Mouse (Mus musculus) neural tube, embryonic 13.5 days (tissue): ENCODE data around the gene Fam133b. TPM values are rescaled to one million over a fixed set of nuclear protein-coding genes. Genes with fewer than 3 reads are reported as not detected.
"Not testable (repeated sequence)": the region's sequence is repeated elsewhere in the genome, so short reads cannot be mapped to it uniquely, and the experiment has no call there.

Experiments
- ATAC-seq: fragments of 200-750 bp; cut with Nextera tagmentation; 2 replicates; pipeline ENCODE4 v1.8.0; 2017; ENCODE audit warnings: low read depth, mild to moderate bottlenecking, moderate TSS enrichment, moderate library complexity
- H3K27ac ChIP-seq: fragments of 300-500 bp; sonication (generic); replicated peaks from 2 replicates; pipeline ENCODE4 v1.5.1; 2015; ENCODE audit warnings: moderate library complexity, mild to moderate bottlenecking, inconsistent platforms
- H3K27me3 ChIP-seq: fragments of 300-500 bp; sonication (generic); 2 replicates; pipeline ENCODE4 v1.6.1; 2015; ENCODE audit warnings: mild to moderate bottlenecking, inconsistent platforms
- H3K36me3 ChIP-seq: fragments of 300-500 bp; sonication (generic); 2 replicates; pipeline ENCODE4 v1.6.1; 2015; ENCODE audit warnings: mild to moderate bottlenecking, inconsistent platforms
- H3K4me1 ChIP-seq: fragments of 300-500 bp; sonication (generic); replicated peaks from 2 replicates; pipeline ENCODE4 v1.6.1; 2015; ENCODE audit warnings: inconsistent platforms
- H3K4me2 ChIP-seq: fragments of 300-500 bp; sonication (generic); 2 replicates; pipeline ENCODE4 v1.6.1; 2015; ENCODE audit warnings: inconsistent platforms, mild to moderate bottlenecking, moderate library complexity
- H3K4me3 ChIP-seq: fragments of 300-500 bp; sonication (generic); 2 replicates; pipeline ENCODE4 v1.5.1; 2015; ENCODE audit warnings: mild to moderate bottlenecking, inconsistent platforms
- H3K9ac ChIP-seq: fragments of 300-500 bp; sonication (generic); 2 replicates; pipeline ENCODE4 v1.6.1; 2015; ENCODE audit warnings: moderate library complexity, mild to moderate bottlenecking, inconsistent platforms
- H3K9me3 ChIP-seq: fragments of 300-500 bp; sonication (generic); 2 replicates; pipeline ENCODE4 v1.6.1; 2016; ENCODE audit warnings: inconsistent platforms
- WGBS: fragments of 180-500 bp; shearing (Covaris S2); methylation state at CpG from one replicate; pipeline ENCODE4 v1.1.7; 2015; 5-methylcytosine and 5-hydroxymethylcytosine counted together
- polyA plus RNA-seq: library from polyadenylated mRNA; unstranded; fragments of >200 nt; fragmentation: Nextera tagmentation; extraction: Ambion mirVana; gene quantifications from 2 replicates; pipeline ENCODE4 v1.2.1, GENCODE M21; 2015

Gene Fam133b
- polyA plus RNA-seq, 1 experiment from 2014 or later, result 24.3 TPM

- H3K4me1 ChIP-seq, result no peaks in the 10 kb centered on the region
- no peaks in the 10 kb centered on the region for H3K36me3 ChIP-seq
- H3K9me3 ChIP-seq, result no peaks in the 10 kb centered on the region
- 46% methylated on average over 5 of the region's 5 CpGs for WGBS
- no peaks in the 10 kb centered on the region for H3K27me3 ChIP-seq
- H3K27ac ChIP-seq, result no peak overlapping the region
- no peak overlapping the region for H3K4me3 ChIP-seq
- no peak overlapping the region for H3K9ac ChIP-seq
- ATAC-seq, result no peak
- H3K4me2 ChIP-seq, result no peak overlapping the region
Observed at GRCm38 (mm10) chr5:3527041-3527691, 16.5 kb upstream of the Fam133b start.

DNA sequence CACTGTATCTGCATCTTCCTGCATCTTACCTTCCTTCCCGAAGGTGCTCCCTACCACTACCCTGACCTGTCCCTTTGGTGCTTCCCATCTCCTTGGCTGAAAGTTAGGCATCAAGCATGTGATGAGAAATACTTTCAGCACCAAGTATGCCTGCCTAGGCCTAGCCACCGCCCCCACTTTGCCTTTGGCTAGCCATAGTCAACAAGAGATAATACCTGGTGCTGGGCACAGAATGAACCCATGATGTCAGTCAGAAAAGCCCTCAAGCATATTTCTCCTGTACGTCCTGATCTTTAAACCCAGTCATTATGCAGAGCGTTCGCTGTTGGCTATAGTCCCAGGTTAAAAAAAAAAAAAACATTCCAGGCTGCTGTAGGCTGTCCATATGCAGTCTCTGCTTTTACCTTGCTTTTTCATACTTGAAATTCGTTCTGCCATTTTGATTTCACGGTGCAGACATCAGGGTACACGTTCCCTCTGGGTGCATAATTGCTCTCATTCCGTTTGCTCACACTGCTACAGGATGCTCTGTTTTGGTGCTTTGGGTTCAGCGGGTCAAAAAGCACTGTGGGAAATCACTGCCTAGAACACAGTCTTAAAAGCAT lies 13.9 kb upstream of the Fam133b start:
- 64% methylated on average over 10 of the region's 10 CpGs for WGBS
- no peak for ATAC-seq
- Histone ChIP-seq H3K27ac (no peak overlapping the region), H3K36me3 (no peaks in the 10 kb centered on the region), H3K4me2 (no peak overlapping the region), H3K4me3 (no peak overlapping the region), H3K9ac (no peak overlapping the region), H3K27me3 (no peaks in the 10 kb centered on the region), H3K9me3 (no peaks in the 10 kb centered on the region), H3K4me1 (no peaks in the 10 kb centered on the region)

- not testable (repeated sequence) for H3K36me3 ChIP-seq, H3K9ac ChIP-seq, H3K27me3 ChIP-seq, H3K4me1 ChIP-seq, H3K4me3 ChIP-seq, H3K9me3 ChIP-seq, H3K27ac ChIP-seq, ATAC-seq, H3K4me2 ChIP-seq
Observed at GRCm38 (mm10) chr5:3532048-3532447, 11.6 kb upstream of the Fam133b start.

- H3K9me3 ChIP-seq, result no peaks in the 10 kb centered on the region
- H3K4me2 ChIP-seq, result no peak overlapping the region
- no peak for ATAC-seq
- no peaks in the 10 kb centered on the region for H3K27me3 ChIP-seq
- WGBS, result 68% methylated on average over 3 of the region's 3 CpGs
- no peak overlapping the region for H3K9ac ChIP-seq
- no peaks in the 10 kb centered on the region for H3K4me1 ChIP-seq
- H3K27ac ChIP-seq, result no peak overlapping the region
- H3K4me3 ChIP-seq, result no peak overlapping the region
- H3K36me3 ChIP-seq, result no peaks in the 10 kb centered on the region
Observed at GRCm38 (mm10) chr5:3536592-3537212, 6.9 kb upstream of the Fam133b start.

GRCm38 (mm10) chr5:3538505-3539472 lies 4.8 kb upstream of the Fam133b start:
- H3K9me3 ChIP-seq, result no peaks in the 10 kb centered on the region
- no peak overlapping the region for H3K27ac ChIP-seq
- H3K9ac ChIP-seq, result no peak overlapping the region
- no peaks in the 10 kb centered on the region for H3K4me1 ChIP-seq
- ATAC-seq, result no peak
- H3K4me2 ChIP-seq, result no peak overlapping the region
- H3K27me3 ChIP-seq, result no peaks in the 10 kb centered on the region
- H3K36me3 ChIP-seq, result no peaks in the 10 kb centered on the region
- no peak overlapping the region for H3K4me3 ChIP-seq
- 72% methylated on average over 11 of the region's 11 CpGs for WGBS

DNA sequence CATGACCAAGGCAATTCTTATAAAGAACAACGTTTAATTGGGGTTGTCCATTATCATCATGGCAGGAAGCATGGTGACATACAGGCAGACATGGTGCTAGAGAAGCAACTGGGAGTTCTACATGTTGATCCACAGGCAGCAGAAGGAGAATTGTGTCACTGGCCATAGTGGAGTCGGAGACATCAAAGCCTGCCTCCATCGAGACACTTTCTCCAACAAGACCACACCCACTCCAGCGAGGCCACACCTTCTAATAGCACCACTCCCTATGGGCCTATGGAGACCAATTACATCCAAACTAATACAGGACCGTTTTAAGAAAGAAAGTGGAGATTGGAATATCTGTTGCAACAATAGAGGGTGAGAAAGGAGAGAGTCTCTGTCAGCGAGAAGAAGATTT lies 1.8 kb upstream of the Fam133b start:
- WGBS, result 78% methylated on average over 6 of the region's 6 CpGs
- no peaks in the 10 kb centered on the region for H3K27me3 ChIP-seq
- no peak for ATAC-seq
- H3K4me2 ChIP-seq, result no peak overlapping the region
- H3K9ac ChIP-seq, result no peak overlapping the region
- no peak overlapping the region for H3K4me3 ChIP-seq
- H3K27ac ChIP-seq, result no peak overlapping the region
- H3K36me3 ChIP-seq, result peaks cover 2% of the 10 kb centered on the region; the same call in 1 of the 2 replicates
- no peaks in the 10 kb centered on the region for H3K9me3 ChIP-seq
- peaks cover 22% of the 10 kb centered on the region for H3K4me1 ChIP-seq

DNA sequence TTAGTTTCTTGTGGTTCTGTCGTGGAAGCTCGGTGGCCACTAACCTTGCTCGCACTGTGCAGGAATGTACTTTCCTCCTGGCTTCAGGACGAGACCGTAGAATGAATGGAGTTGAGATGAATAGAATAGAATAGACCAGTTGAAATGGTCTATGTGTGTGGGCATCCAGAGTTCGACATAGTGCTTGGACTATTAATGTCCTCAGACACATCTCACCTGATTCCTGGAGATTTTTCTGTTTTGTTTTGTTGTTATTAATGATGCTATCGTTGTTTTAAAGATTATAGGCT lies 792 bp downstream of the Fam133b start:
- peak overlapping the region; percentile 79 for H3K4me2 ChIP-seq
- no peaks in the 10 kb centered on the region for H3K27me3 ChIP-seq
- WGBS, result 8% methylated on average over 7 of the region's 7 CpGs
- peaks cover 6% of the 10 kb centered on the region; the same call in 1 of the 2 replicates for H3K36me3 ChIP-seq
- H3K9ac ChIP-seq, result peak overlapping the region; percentile 91
- no peaks in the 10 kb centered on the region for H3K9me3 ChIP-seq
- H3K27ac ChIP-seq, result no peak overlapping the region
- ATAC-seq, result peak; percentile 51
- H3K4me1 ChIP-seq, result peaks cover 22% of the 10 kb centered on the region
- H3K4me3 ChIP-seq, result peak overlapping the region; percentile 91

GRCm38 (mm10) chr5:3546226-3546625 lies 2.6 kb downstream of the Fam133b start:
- Histone ChIP-seq H3K4me2 (no peak overlapping the region), H3K9ac (no peak overlapping the region), H3K4me3 (no peak overlapping the region), H3K36me3 (peaks cover 6% of the 10 kb centered on the region; the same call in 1 of the 2 replicates), H3K27me3 (no peaks in the 10 kb centered on the region), H3K9me3 (no peaks in the 10 kb centered on the region), H3K4me1 (peaks cover 22% of the 10 kb centered on the region), H3K27ac (no peak overlapping the region)
- ATAC-seq, result no peak
- WGBS, result 88% methylated on average over 1 of the region's 1 CpGs

- Histone ChIP-seq H3K9ac (no peak overlapping the region), H3K4me3 (no peak overlapping the region), H3K36me3 (peaks cover 25% of the 10 kb centered on the region), H3K27ac (no peak overlapping the region), H3K27me3 (no peaks in the 10 kb centered on the region), H3K9me3 (no peaks in the 10 kb centered on the region), H3K4me1 (0 out of 2 replicates have a peak, but pooled peaks cover under 1% of the 10 kb centered on the region), H3K4me2 (no peak overlapping the region)
- WGBS, result 95% methylated on average over 1 of the region's 1 CpGs
- no peak for ATAC-seq
Observed at GRCm38 (mm10) chr5:3551481-3551880, 7.8 kb downstream of the Fam133b start.

DNA sequence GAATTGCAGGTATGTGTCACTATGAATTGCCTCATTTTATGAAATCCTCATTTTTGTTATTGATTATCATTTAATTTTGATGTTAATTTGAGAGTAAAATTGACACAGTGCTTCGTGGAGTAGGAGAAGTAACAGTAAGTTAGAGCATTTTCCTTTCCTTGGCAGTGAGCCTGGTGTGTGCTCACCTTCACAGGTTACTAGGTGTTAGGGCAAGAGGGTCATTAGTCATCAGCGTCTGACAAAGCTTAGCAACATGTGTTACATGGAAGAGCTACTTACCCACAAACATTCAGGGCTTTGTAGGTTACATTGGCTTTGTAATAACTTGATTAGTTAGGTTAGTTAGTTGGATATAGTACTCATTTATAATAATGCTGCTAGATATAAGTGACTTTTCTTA lies 10.6 kb downstream of the Fam133b start:
- no peak overlapping the region for H3K27ac ChIP-seq
- H3K9me3 ChIP-seq, result no peaks in the 10 kb centered on the region
- no peaks in the 10 kb centered on the region for H3K4me1 ChIP-seq
- H3K27me3 ChIP-seq, result no peaks in the 10 kb centered on the region
- H3K4me3 ChIP-seq, result no peak overlapping the region
- no peak overlapping the region for H3K4me2 ChIP-seq
- no peak overlapping the region for H3K9ac ChIP-seq
- H3K36me3 ChIP-seq, result peaks cover 37% of the 10 kb centered on the region
- ATAC-seq, result no peak
- 94% methylated on average over 2 of the region's 2 CpGs for WGBS

DNA sequence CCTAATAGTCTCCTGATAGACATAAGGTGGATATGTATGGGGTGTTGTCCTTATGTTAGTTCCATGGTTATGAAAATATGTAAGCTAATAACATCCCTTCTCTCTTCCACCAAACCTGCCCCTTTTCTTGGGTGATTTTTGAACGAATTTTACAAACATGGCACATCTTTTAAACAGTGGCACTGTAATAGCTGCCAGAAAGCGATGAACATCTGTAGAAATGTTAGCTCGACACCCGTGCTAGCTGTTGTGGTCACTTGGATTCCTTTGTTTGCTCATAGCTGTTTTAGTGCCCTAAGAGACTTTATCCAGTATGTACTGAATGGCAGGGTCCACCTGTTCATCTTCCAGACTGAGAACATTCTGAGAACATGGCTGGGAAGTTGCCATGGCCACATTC lies 27.6 kb downstream of the Fam133b start, which contains the start of gene 1700109H08Rik:
Gene 1700109H08Rik, plus strand, starts transcription at position 301 of the 400 bp plus-strand sequence.
- 94% methylated on average over 4 of the region's 4 CpGs for WGBS
- H3K27me3 ChIP-seq, result no peaks in the 10 kb centered on the region
- no peak within 1 kb of the TSS for H3K9ac ChIP-seq
- H3K4me1 ChIP-seq, result no peaks in the 10 kb centered on the region
- H3K4me2 ChIP-seq, result no peak within 1 kb of the TSS
- peaks cover 94% of the 10 kb centered on the region for H3K36me3 ChIP-seq
- ATAC-seq, result no peak
- no peak within 1 kb of the TSS for H3K4me3 ChIP-seq
- no peak within 1 kb of the TSS for H3K27ac ChIP-seq
- peaks cover 4% of the 10 kb centered on the region; the same call in 1 of the 2 replicates for H3K9me3 ChIP-seq

DNA sequence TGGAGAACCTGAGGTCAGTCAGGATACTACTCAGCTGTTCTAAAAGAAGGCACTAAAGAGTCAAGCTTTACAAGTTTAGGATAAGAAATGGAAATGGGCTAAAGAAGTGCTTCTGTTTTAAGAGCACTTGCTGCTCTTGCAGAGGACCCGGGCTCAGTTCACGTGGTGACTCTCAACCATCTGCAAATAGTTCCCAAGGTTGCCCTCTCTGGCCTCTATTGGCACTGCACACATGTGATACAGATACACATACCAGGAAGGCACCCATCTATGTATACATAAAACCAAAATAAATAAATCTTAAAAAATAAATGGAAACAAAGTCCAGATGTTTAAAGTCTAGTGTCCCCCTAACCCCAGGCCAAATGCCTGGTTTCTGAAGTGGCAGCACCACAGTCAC lies 31.2 kb downstream of the Fam133b start:
- Histone ChIP-seq H3K27ac (no peak overlapping the region), H3K27me3 (no peaks in the 10 kb centered on the region), H3K4me2 (no peak overlapping the region), H3K36me3 (peaks cover 99% of the 10 kb centered on the region), H3K4me1 (no peaks in the 10 kb centered on the region), H3K9ac (no peak overlapping the region), H3K4me3 (no peak overlapping the region), H3K9me3 (peaks cover 4% of the 10 kb centered on the region; the same call in 1 of the 2 replicates)
- ATAC-seq, result no peak
- 90% methylated on average over 2 of the region's 2 CpGs for WGBS
